Mouse (Mus musculus): ENCODE data around the gene Itpr3. TPM values are rescaled to one million over a fixed set of nuclear protein-coding genes. Genes with fewer than 3 reads are reported as not detected.
A peak's percentile ranks its signal among the peaks of the same experiment; 100 is the strongest.

Gene Itpr3
- polyA plus RNA-seq, 1 experiment from 2014 or later = 0.84 TPM

- 30% methylated on average over 2 of the region's 2 CpGs for WGBS
- no peaks in the 10 kb centered on the region for H3K27me3 ChIP-seq (replicated peaks; ENCODE audit: control insufficient read depth, insufficient read depth, low read length)
- H3K27ac ChIP-seq (ENCODE audit: low read depth, low read length) = no peak overlapping the region
- H3K36me3 ChIP-seq (ENCODE audit: control insufficient read depth, insufficient read depth, low read length) = no peaks in the 10 kb centered on the region
- H3K9me3 ChIP-seq (ENCODE audit: control insufficient read depth, low read length) = no peaks in the 10 kb centered on the region
- no peak overlapping the region for H3K9ac ChIP-seq (ENCODE audit: low read depth, low read length)
- H3K4me1 ChIP-seq (ENCODE audit: control insufficient read depth, insufficient read depth, low read depth, low read length) = no peaks in the 10 kb centered on the region
- no peak overlapping the region for H3K4me3 ChIP-seq (ENCODE audit: low read length)
- ATAC-seq = no peak
- no peak overlapping the region for H3K4me2 ChIP-seq (ENCODE audit: low read length)
Observed at GRCm38 (mm10) chr17:27085676-27086075, 28.6 kb downstream of the Itpr3 start.

DNA sequence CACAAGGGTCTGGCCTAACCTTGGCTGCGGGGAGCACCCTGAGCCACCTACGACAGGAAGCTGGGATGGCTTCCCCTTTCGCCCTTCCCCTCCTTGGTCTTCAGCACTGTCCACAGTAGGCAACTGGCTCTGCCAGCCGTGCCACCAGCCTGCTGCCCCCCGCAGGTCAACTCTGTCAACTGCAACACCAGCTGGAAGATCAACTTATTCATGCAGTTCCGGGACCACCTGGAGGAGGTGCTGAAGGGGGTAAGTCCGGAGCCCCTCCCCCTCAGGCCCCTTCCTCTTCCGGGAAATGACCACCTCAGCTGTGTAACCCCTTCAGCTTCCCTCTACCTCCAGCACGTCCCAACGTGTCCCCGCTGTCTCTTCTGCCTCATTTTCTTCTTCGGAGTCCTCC, 30.3 kb downstream of the Itpr3 start:
- H3K4me3 ChIP-seq (ENCODE audit: low read length) = no peak overlapping the region
- H3K36me3 ChIP-seq (ENCODE audit: control insufficient read depth, insufficient read depth, low read length) = no peaks in the 10 kb centered on the region
- ATAC-seq = no peak
- no peak overlapping the region for H3K9ac ChIP-seq (ENCODE audit: low read depth, low read length)
- H3K9me3 ChIP-seq (ENCODE audit: control insufficient read depth, low read length) = no peaks in the 10 kb centered on the region
- no peaks in the 10 kb centered on the region for H3K27me3 ChIP-seq (replicated peaks; ENCODE audit: control insufficient read depth, insufficient read depth, low read length)
- no peak overlapping the region for H3K27ac ChIP-seq (ENCODE audit: low read depth, low read length)
- no peak overlapping the region for H3K4me2 ChIP-seq (ENCODE audit: low read length)
- WGBS = 37% methylated on average over 12 of the region's 12 CpGs
- H3K4me1 ChIP-seq (ENCODE audit: control insufficient read depth, insufficient read depth, low read depth, low read length) = no peaks in the 10 kb centered on the region

- no peaks in the 10 kb centered on the region for H3K4me1 ChIP-seq (ENCODE audit: control insufficient read depth, insufficient read depth, low read depth, low read length)
- no peaks in the 10 kb centered on the region for H3K9me3 ChIP-seq (ENCODE audit: control insufficient read depth, low read length)
- no peak overlapping the region for H3K27ac ChIP-seq (ENCODE audit: low read depth, low read length)
- H3K4me2 ChIP-seq (ENCODE audit: low read length) = no peak overlapping the region
- H3K9ac ChIP-seq (ENCODE audit: low read depth, low read length) = no peak overlapping the region
- H3K4me3 ChIP-seq (ENCODE audit: low read length) = no peak overlapping the region
- H3K36me3 ChIP-seq (ENCODE audit: control insufficient read depth, insufficient read depth, low read length) = no peaks in the 10 kb centered on the region
- no peaks in the 10 kb centered on the region for H3K27me3 ChIP-seq (replicated peaks; ENCODE audit: control insufficient read depth, insufficient read depth, low read length)
- no peak for ATAC-seq
- WGBS = 84% methylated on average over 9 of the region's 9 CpGs
Observed at GRCm38 (mm10) chr17:27090068-27090467, 33.0 kb downstream of the Itpr3 start.

DNA sequence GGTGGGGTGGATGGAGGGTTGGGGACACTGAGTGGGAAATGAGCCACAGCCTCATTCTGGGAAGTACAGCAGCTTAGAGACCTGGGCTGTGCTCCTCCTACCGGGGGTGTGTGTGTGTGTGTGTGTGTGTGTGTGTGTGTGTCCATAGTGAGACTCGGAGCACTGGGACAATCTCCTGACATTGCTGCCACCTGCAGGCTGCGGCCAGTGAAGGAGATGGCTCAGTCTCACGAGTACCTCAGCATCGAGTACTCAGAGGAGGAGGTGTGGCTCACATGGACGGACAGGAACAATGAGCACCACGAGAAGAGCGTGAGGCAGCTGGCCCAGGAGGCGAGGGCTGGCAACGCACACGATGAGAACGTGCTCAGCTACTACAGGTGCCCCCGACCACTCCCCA, 38.6 kb downstream of the Itpr3 start:
- no peak overlapping the region for H3K4me3 ChIP-seq (ENCODE audit: low read length)
- 27% methylated on average over 13 of the region's 13 CpGs for WGBS
- no peak overlapping the region for H3K27ac ChIP-seq (ENCODE audit: low read depth, low read length)
- H3K4me1 ChIP-seq (ENCODE audit: control insufficient read depth, insufficient read depth, low read depth, low read length) = no peaks in the 10 kb centered on the region
- no peaks in the 10 kb centered on the region for H3K9me3 ChIP-seq (ENCODE audit: control insufficient read depth, low read length)
- H3K9ac ChIP-seq (ENCODE audit: low read depth, low read length) = peak overlapping the region; percentile 9; the same call in 1 of the 2 replicates
- H3K36me3 ChIP-seq (ENCODE audit: control insufficient read depth, insufficient read depth, low read length) = no peaks in the 10 kb centered on the region
- no peak overlapping the region for H3K4me2 ChIP-seq (ENCODE audit: low read length)
- peak; percentile 58; the same call in 1 of the 2 replicates for ATAC-seq
- H3K27me3 ChIP-seq (replicated peaks; ENCODE audit: control insufficient read depth, insufficient read depth, low read length) = no peaks in the 10 kb centered on the region

DNA sequence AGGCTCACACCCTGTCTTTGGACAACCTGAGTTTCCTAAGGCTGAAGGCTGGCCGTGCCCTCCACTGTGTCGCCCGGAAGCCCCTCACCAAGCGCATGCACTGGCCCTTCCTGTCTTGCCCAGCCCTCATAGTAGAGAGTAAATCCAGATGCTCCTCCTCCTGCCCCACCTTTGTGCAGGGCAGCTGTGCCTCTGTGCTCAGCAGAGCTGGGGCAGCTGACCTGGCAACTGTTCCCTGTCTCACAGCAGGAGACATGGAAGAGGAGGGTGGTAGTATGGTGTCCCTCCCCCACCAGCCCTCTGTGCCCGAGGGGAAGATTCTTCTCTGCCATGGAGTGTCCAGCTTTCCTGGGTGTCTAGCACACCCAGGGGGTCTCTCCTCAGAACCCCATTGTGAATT, 44.6 kb downstream of the Itpr3 start:
- Histone ChIP-seq H3K27ac (ENCODE audit: low read depth, low read length) (no peak overlapping the region), H3K9me3 (ENCODE audit: control insufficient read depth, low read length) (no peaks in the 10 kb centered on the region), H3K9ac (ENCODE audit: low read depth, low read length) (no peak overlapping the region), H3K27me3 (replicated peaks; ENCODE audit: control insufficient read depth, insufficient read depth, low read length) (no peaks in the 10 kb centered on the region), H3K4me3 (ENCODE audit: low read length) (no peak overlapping the region), H3K4me2 (ENCODE audit: low read length) (no peak overlapping the region), H3K36me3 (ENCODE audit: control insufficient read depth, insufficient read depth, low read length) (no peaks in the 10 kb centered on the region), H3K4me1 (ENCODE audit: control insufficient read depth, insufficient read depth, low read depth, low read length) (no peaks in the 10 kb centered on the region)
- ATAC-seq = no peak
- 82% methylated on average over 5 of the region's 5 CpGs for WGBS

DNA sequence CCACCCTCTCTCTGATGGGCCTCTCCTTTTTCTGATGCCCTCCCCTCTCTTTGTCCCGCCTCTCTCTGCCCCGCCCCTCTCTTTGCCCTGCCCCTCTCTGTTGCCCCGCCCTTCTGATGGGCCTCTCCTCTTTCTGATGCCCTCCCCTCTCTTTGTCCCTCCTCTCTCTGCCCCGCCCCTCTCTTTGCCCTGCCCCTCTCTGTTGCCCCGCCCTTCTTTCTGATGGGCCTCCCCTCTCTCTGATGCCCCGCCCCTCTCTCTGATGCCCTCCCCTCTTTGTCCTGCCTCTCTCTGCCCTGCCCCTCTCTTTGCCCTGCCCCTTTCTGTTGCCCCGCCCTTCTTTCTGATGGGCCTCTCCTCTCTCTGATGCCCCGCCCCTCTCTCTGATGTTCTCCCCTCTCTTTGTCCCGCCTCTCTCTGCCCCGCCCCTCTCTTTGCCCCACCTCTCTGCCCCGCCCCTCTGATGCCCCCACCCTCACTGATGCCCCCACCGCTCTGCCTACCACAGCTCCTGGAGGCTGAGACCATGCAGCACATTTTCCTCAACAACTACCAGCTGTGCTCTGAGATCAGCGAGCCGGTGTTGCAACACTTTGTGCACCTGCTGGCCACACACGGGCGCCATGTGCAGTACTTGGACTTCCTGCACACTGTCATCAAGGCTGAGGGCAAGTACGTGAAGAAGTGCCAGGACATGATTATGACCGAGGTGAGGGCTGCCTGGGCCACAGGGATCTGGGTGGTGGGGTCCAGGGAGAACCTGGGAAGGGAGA, 48.8 kb downstream of the Itpr3 start:
- no peak for ATAC-seq
- Histone ChIP-seq H3K36me3 (ENCODE audit: control insufficient read depth, insufficient read depth, low read length) (no peaks in the 10 kb centered on the region), H3K27ac (ENCODE audit: low read depth, low read length) (no peak overlapping the region), H3K9me3 (ENCODE audit: control insufficient read depth, low read length) (no peaks in the 10 kb centered on the region), H3K4me2 (ENCODE audit: low read length) (no peak overlapping the region), H3K4me3 (ENCODE audit: low read length) (no peak overlapping the region), H3K9ac (ENCODE audit: low read depth, low read length) (no peak overlapping the region), H3K27me3 (replicated peaks; ENCODE audit: control insufficient read depth, insufficient read depth, low read length) (no peaks in the 10 kb centered on the region), H3K4me1 (ENCODE audit: control insufficient read depth, insufficient read depth, low read depth, low read length) (no peaks in the 10 kb centered on the region)
- WGBS = 76% methylated on average over 18 of the region's 18 CpGs

- H3K27ac ChIP-seq (ENCODE audit: low read depth, low read length) = no peak overlapping the region
- H3K36me3 ChIP-seq (ENCODE audit: control insufficient read depth, insufficient read depth, low read length) = no peaks in the 10 kb centered on the region
- H3K4me3 ChIP-seq (ENCODE audit: low read length) = no peak overlapping the region
- no peaks in the 10 kb centered on the region for H3K9me3 ChIP-seq (ENCODE audit: control insufficient read depth, low read length)
- no peak for ATAC-seq
- H3K27me3 ChIP-seq (replicated peaks; ENCODE audit: control insufficient read depth, insufficient read depth, low read length) = no peaks in the 10 kb centered on the region
- no peak overlapping the region for H3K4me2 ChIP-seq (ENCODE audit: low read length)
- WGBS = 86% methylated on average over 9 of the region's 9 CpGs
- H3K4me1 ChIP-seq (ENCODE audit: control insufficient read depth, insufficient read depth, low read depth, low read length) = no peaks in the 10 kb centered on the region
- no peak overlapping the region for H3K9ac ChIP-seq (ENCODE audit: low read depth, low read length)
Observed at GRCm38 (mm10) chr17:27106745-27107144, 49.6 kb downstream of the Itpr3 start.

- Histone ChIP-seq H3K4me1 (ENCODE audit: control insufficient read depth, insufficient read depth, low read depth, low read length) (no peaks in the 10 kb centered on the region), H3K27ac (ENCODE audit: low read depth, low read length) (no peak overlapping the region), H3K9me3 (ENCODE audit: control insufficient read depth, low read length) (no peaks in the 10 kb centered on the region), H3K9ac (ENCODE audit: low read depth, low read length) (no peak overlapping the region), H3K36me3 (ENCODE audit: control insufficient read depth, insufficient read depth, low read length) (no peaks in the 10 kb centered on the region), H3K4me2 (ENCODE audit: low read length) (no peak overlapping the region), H3K4me3 (ENCODE audit: low read length) (no peak overlapping the region), H3K27me3 (replicated peaks; ENCODE audit: control insufficient read depth, insufficient read depth, low read length) (no peaks in the 10 kb centered on the region)
- ATAC-seq = no peak
- 73% methylated on average over 6 of the region's 6 CpGs for WGBS
Observed at GRCm38 (mm10) chr17:27107936-27108335, 50.8 kb downstream of the Itpr3 start.

DNA sequence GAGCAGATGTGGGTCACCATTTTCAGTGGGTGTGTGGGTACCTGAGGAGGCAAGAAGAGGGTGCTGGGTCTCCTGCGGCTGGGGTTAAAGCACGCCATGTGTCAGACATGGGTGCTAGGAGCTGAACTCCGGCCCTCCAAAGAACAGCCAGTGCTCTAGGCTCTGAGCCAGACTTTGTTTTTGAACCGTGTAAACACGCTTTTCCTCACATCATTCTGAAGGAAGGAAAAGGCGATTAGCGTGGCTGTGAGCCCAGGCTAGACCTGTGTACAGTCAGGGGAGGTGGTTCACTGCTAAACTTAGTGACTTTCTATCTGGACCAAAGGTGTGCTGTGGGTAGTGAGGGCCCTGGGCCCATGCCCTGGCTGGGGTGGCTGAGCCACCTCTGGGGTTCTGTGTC, 53.0 kb downstream of the Itpr3 start:
- no peak for ATAC-seq
- Histone ChIP-seq H3K4me2 (ENCODE audit: low read length) (no peak overlapping the region), H3K36me3 (ENCODE audit: control insufficient read depth, insufficient read depth, low read length) (no peaks in the 10 kb centered on the region), H3K9ac (ENCODE audit: low read depth, low read length) (no peak overlapping the region), H3K27me3 (replicated peaks; ENCODE audit: control insufficient read depth, insufficient read depth, low read length) (no peaks in the 10 kb centered on the region), H3K9me3 (ENCODE audit: control insufficient read depth, low read length) (no peaks in the 10 kb centered on the region), H3K4me1 (ENCODE audit: control insufficient read depth, insufficient read depth, low read depth, low read length) (no peaks in the 10 kb centered on the region), H3K4me3 (ENCODE audit: low read length) (no peak overlapping the region), H3K27ac (ENCODE audit: low read depth, low read length) (no peak overlapping the region)
- WGBS = 94% methylated on average over 7 of the region's 7 CpGs
